Mouse (Mus musculus): ENCODE results near the gene Mill1.

GRCm38 (mm10) chr7:18241217-18241616, 3.9 kb upstream of the Mill1 start:
- TF ChIP-seq CTCF (IDR thresholded peaks at IDR 0.05; ENCODE audit: low read depth) (no peak), EP300 (IDR thresholded peaks at IDR 0.05; ENCODE audit: low read depth) (no peak)

Data from liver, postnatal 0 days (tissue).